ENCODE assay signal across 16 mouse cellular contexts in genomic region chr10:116362645-116363044, GRCm38 (mm10).
DNase-seq lines count a peak whose midpoint lies in the region; ATAC-seq lines count a peak whose summit lies in the region.
"Had no signal": no experiment of that assay in that cellular context is flagged by ENCODE, and none has a peak within 500 bp of the region (broad histone marks: within the 10 kb centered on the region; RNA-seq: fewer than 3 reads in every experiment).

No protein-coding gene starts in this region.

- H3K9ac ChIP-seq in hindbrain, embryonic 13.5 days, result no peak overlapping the region
- H3K9ac ChIP-seq in hindbrain, embryonic 11.5 days (ENCODE audit: low read depth, low read length), result no peak overlapping the region
- H3K9ac ChIP-seq in neural tube, embryonic 13.5 days, result no peak overlapping the region
- H3K9ac ChIP-seq: liver, postnatal 0 days had no signal

- H3K9me3 ChIP-seq in hindbrain, embryonic 13.5 days, result no peaks in the 10 kb centered on the region
- no peaks in the 10 kb centered on the region for H3K9me3 ChIP-seq in hindbrain, embryonic 11.5 days (ENCODE audit: control insufficient read depth, low read length)
- H3K9me3 ChIP-seq in neural tube, embryonic 13.5 days, result no peaks in the 10 kb centered on the region

- peak; percentile 26 for ATAC-seq in cerebellum, adult (ENCODE audit: insufficient number of reproducible peaks, low FRiP score, low TSS enrichment)
- peak; percentile 67; the same call in 1 of the 2 replicates for ATAC-seq in hindbrain, embryonic 13.5 days (ENCODE audit: low FRiP score)
- no peak for ATAC-seq in hindbrain, embryonic 11.5 days (ENCODE audit: low FRiP score)
- peak; percentile 84 for ATAC-seq in neural tube, embryonic 13.5 days (ENCODE audit: low read depth)
- ATAC-seq: liver, postnatal 0 days had no signal

- H3K27ac ChIP-seq in hindbrain, embryonic 13.5 days, result peak overlapping the region; percentile 42; the same call in 1 of the 2 replicates
- H3K27ac ChIP-seq in hindbrain, embryonic 11.5 days (ENCODE audit: low read depth, low read length), result no peak overlapping the region
- H3K27ac ChIP-seq in neural tube, embryonic 13.5 days (replicated peaks), result peak overlapping the region; percentile 64
- H3K27ac ChIP-seq: heart, adult 2 months had no signal

- no peak for DNase-seq in cerebellum, adult 9-10 months
- DNase-seq in hindbrain, embryonic 11.5 days (ENCODE audit: low spot score), result no peak
- DNase-seq in cerebellum, postnatal 25 days, result peak; percentile 30 to 58
- DNase-seq in spleen, postnatal 36 days (ENCODE audit: low spot score in 2 of 2), result no peak
- DNase-seq in kidney, adult 9 months, result no peak
- DNase-seq: gastrocnemius, postnatal 10 days; kidney, adult 2 months; kidney, postnatal 4 days; liver; liver, postnatal 0 days; lung, postnatal 36 days; thymus, postnatal 14 days had no signal

- no peaks in the 10 kb centered on the region for H3K36me3 ChIP-seq in hindbrain, embryonic 13.5 days
- H3K36me3 ChIP-seq in hindbrain, embryonic 11.5 days (ENCODE audit: control insufficient read depth, insufficient read depth, low read length), result no peaks in the 10 kb centered on the region
- H3K36me3 ChIP-seq in neural tube, embryonic 13.5 days, result no peaks in the 10 kb centered on the region

- 0 out of 2 replicates have a peak, but pooled peaks cover 10% of the 10 kb centered on the region for H3K4me1 ChIP-seq in hindbrain, embryonic 13.5 days (replicated peaks)
- no peaks in the 10 kb centered on the region for H3K4me1 ChIP-seq in hindbrain, embryonic 11.5 days (replicated peaks; ENCODE audit: control insufficient read depth, insufficient read depth, low read length)
- H3K4me1 ChIP-seq in neural tube, embryonic 13.5 days (replicated peaks), result peaks cover 21% of the 10 kb centered on the region

- WGBS in hindbrain, embryonic 13.5 days, result 61% methylated on average over 8 of the region's 8 CpGs
- 73% methylated on average over 8 of the region's 8 CpGs for WGBS in hindbrain, embryonic 11.5 days
- 51% methylated on average over 8 of the region's 8 CpGs for WGBS in neural tube, embryonic 13.5 days

- H3K4me2 ChIP-seq in hindbrain, embryonic 13.5 days, result no peak overlapping the region
- H3K4me2 ChIP-seq in hindbrain, embryonic 11.5 days (replicated peaks; ENCODE audit: low read depth, low read length), result no peak overlapping the region
- no peak overlapping the region for H3K4me2 ChIP-seq in neural tube, embryonic 13.5 days

- H3K27me3 ChIP-seq in hindbrain, embryonic 13.5 days, result no peaks in the 10 kb centered on the region
- H3K27me3 ChIP-seq in hindbrain, embryonic 11.5 days (ENCODE audit: control insufficient read depth, insufficient read depth, low read length), result no peaks in the 10 kb centered on the region
- H3K27me3 ChIP-seq in neural tube, embryonic 13.5 days, result peaks cover 19% of the 10 kb centered on the region

- H3K4me3 ChIP-seq in hindbrain, embryonic 13.5 days, result no peak overlapping the region
- H3K4me3 ChIP-seq in hindbrain, embryonic 11.5 days (ENCODE audit: low read depth, low read length), result no peak overlapping the region
- H3K4me3 ChIP-seq in neural tube, embryonic 13.5 days, result no peak overlapping the region
- H3K4me3 ChIP-seq: heart, adult 2 months had no signal

Comparison
In these comparisons a context has a peak if more than half of its experiments do, and no peak if none do; other contexts are left out.
1. DNase-seq: peak in cerebellum, postnatal 25 days (2 of 2); none in cerebellum, adult 9-10 months (single experiment), hindbrain, embryonic 11.5 days (single experiment), spleen, postnatal 36 days (0 of 2) and kidney, adult 9 months (single experiment).